Mouse (Mus musculus): ENCODE results near the gene Acer3. TPM values are rescaled to one million over a fixed set of nuclear protein-coding genes. Genes with fewer than 3 reads are reported as not detected.

Gene Acer3
- total and polyA plus RNA-seq, 3 experiments: 17.2 to 41.7 TPM; not detected in 1

DNA sequence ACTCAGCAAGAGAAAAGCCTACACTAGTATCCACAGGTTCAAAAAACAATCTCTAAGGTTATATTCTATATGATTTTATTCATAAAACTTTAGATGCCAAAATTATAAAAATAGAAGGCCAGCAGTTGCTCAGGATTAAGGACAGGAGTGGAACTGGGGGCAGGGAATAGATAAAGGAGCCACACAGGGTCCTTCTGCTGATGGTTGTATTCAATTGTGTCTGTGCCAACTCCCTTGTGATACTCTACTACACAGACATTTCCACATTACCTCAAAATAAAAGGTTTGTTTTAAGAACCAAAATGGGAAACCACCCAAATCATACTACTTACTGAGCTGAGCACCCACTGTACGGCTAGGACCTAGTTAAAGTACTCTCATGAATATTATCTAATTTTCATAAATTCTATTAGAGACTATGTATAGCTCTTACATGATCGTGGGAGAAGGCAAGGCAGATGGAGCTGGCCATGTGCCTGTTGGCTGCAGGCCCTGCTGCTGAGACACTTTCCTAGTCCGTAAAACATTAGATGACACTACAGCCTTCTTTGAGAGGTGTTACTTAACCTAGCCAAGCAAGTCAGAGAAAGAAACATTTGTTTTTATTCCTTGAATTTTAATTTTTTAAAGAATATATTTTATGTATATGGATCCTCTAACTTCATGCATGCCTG, 84.2 kb downstream of the Acer3 start:
- Histone ChIP-seq H3K9me3 (replicated peaks; ENCODE audit: insufficient read depth, low read length) (no peaks in the 10 kb centered on the region), H3K36me3 (ENCODE audit: control insufficient read depth in 1 of 2, insufficient read depth in 2 of 2, low read length in 2 of 2) (peaks cover 3 to 11% of the 10 kb centered on the region in 2 experiments; a peak in 3 of 4 replicates), H3K4me1 (ENCODE audit: control insufficient read depth in 1 of 2, insufficient read depth in 2 of 2, low read length in 2 of 2) (no peaks in the 10 kb centered on the region), H3K4me3 (ENCODE audit: control insufficient read depth in 1 of 2, insufficient read depth in 1 of 2, low read depth in 2 of 2, low read length in 2 of 2) (no peak overlapping the region), H3K79me2 (ENCODE audit: control insufficient read depth, insufficient read depth, low read length, poor library complexity) (no peaks in the 10 kb centered on the region), H3K9ac (ENCODE audit: control insufficient read depth, low read depth, low read length, poor library complexity, severe bottlenecking) (no peak overlapping the region), H3K27ac (ENCODE audit: control insufficient read depth, low read depth, low read length) (no peak overlapping the region), H3K27me3 (ENCODE audit: control insufficient read depth in 1 of 2, insufficient read depth in 2 of 2, low read length in 2 of 2) (no peaks in the 10 kb centered on the region)
- DNase-seq (ENCODE audit: low read depth, low spot score): no peak
- TF ChIP-seq TBP (IDR thresholded peaks at IDR 0.05; ENCODE audit: low read depth, low read length) (no peak), MAFK (IDR thresholded peaks at IDR 0.05; ENCODE audit: borderline replicate concordance, low read depth, low read length) (no peak), TCF12 (IDR thresholded peaks at IDR 0.05; ENCODE audit: low read depth, low read length) (no peak), RAD21 (IDR thresholded peaks at IDR 0.05; ENCODE audit: low read depth, low read length) (no peak), ZNF384 (IDR thresholded peaks at IDR 0.05; ENCODE audit: low read depth, low read length) (no peak), BHLHE40 (IDR thresholded peaks at IDR 0.05; ENCODE audit: borderline replicate concordance, low read depth, low read length) (no peak), UBTF (IDR thresholded peaks at IDR 0.05; ENCODE audit: borderline replicate concordance, insufficient read depth, low read depth, low read length) (no peak), ZMIZ1 (IDR thresholded peaks at IDR 0.05; ENCODE audit: low read depth, low read length) (no peak), MAX (IDR thresholded peaks at IDR 0.05; ENCODE audit: low read length) (no peak), ZC3H11A (IDR thresholded peaks at IDR 0.05; ENCODE audit: low read depth, low read length) (no peak), EP300 (IDR thresholded peaks at IDR 0.05; ENCODE audit: low read depth in 1 of 2, low read length in 2 of 2) (no peak), HCFC1 (IDR thresholded peaks at IDR 0.05; ENCODE audit: low read depth, low read length) (no peak), MEF2A (IDR thresholded peaks at IDR 0.05; ENCODE audit: extremely low read depth, insufficient replicate concordance, low read depth, low read length, poor library complexity, severe bottlenecking) (no peak), GABPA (IDR thresholded peaks at IDR 0.05; ENCODE audit: low read depth, low read length) (no peak), MYC (IDR thresholded peaks at IDR 0.05; ENCODE audit: low read depth, low read length) (no peak), NELFE (IDR thresholded peaks at IDR 0.05; ENCODE audit: low read depth, low read length) (no peak), MAZ (IDR thresholded peaks at IDR 0.05; ENCODE audit: low read depth, low read length) (no peak), RCOR1 (IDR thresholded peaks at IDR 0.05; ENCODE audit: low read depth, low read length) (no peak), MXI1 (IDR thresholded peaks at IDR 0.05; ENCODE audit: low read depth, low read length) (no peak), USF2 (IDR thresholded peaks at IDR 0.05; ENCODE audit: borderline replicate concordance in 1 of 2, insufficient read depth in 1 of 2, low read depth in 1 of 2, low read length in 2 of 2) (no peak)

Data from MEL (cell line).